Mouse (Mus musculus): ENCODE measurements around the gene Snx3. TPM values are rescaled to one million over a fixed set of nuclear protein-coding genes. Genes with fewer than 3 reads are reported as not detected.

The Snx3 gene
- polyA plus RNA-seq, 1 experiment from 2014 or later = 272 TPM

- 0 out of 2 replicates have a peak, but pooled peaks cover 2% of the 10 kb centered on the region for H3K36me3 ChIP-seq
- H3K27me3 ChIP-seq = no peaks in the 10 kb centered on the region
- H3K4me2 ChIP-seq = no peak overlapping the region
- H3K4me3 ChIP-seq = no peak overlapping the region
- no peak for ATAC-seq (ENCODE audit: low FRiP score)
- H3K4me1 ChIP-seq (replicated peaks) = no peaks in the 10 kb centered on the region
- H3K9me3 ChIP-seq = no peaks in the 10 kb centered on the region
- no peak overlapping the region for H3K9ac ChIP-seq
- H3K27ac ChIP-seq = no peak overlapping the region
Observed at GRCm38 (mm10) chr10:42514125-42514524, 12.3 kb downstream of the Snx3 start.

GRCm38 (mm10) chr10:42518363-42518762 lies 16.5 kb downstream of the Snx3 start:
- H3K4me2 ChIP-seq = no peak overlapping the region
- no peak overlapping the region for H3K9ac ChIP-seq
- no peak overlapping the region for H3K4me3 ChIP-seq
- H3K4me1 ChIP-seq (replicated peaks) = no peaks in the 10 kb centered on the region
- H3K27ac ChIP-seq = no peak overlapping the region
- 92% methylated on average over 8 of the region's 8 CpGs for WGBS
- no peaks in the 10 kb centered on the region for H3K36me3 ChIP-seq
- H3K27me3 ChIP-seq = no peaks in the 10 kb centered on the region
- ATAC-seq (ENCODE audit: low FRiP score) = no peak
- H3K9me3 ChIP-seq = no peaks in the 10 kb centered on the region

GRCm38 (mm10) chr10:42521315-42521981 lies 19.6 kb downstream of the Snx3 start:
- Histone ChIP-seq H3K36me3 (peaks cover 13% of the 10 kb centered on the region), H3K4me1 (replicated peaks) (0 out of 2 replicates have a peak, but pooled peaks cover 2% of the 10 kb centered on the region), H3K27ac (no peak overlapping the region; the same call in 1 of the 2 replicates), H3K27me3 (no peaks in the 10 kb centered on the region), H3K9me3 (no peaks in the 10 kb centered on the region), H3K9ac (no peak overlapping the region), H3K4me3 (no peak overlapping the region), H3K4me2 (no peak overlapping the region)
- no peak for ATAC-seq (ENCODE audit: low FRiP score)
- WGBS = 68% methylated on average over 5 of the region's 5 CpGs

- Histone ChIP-seq H3K27me3 (no peaks in the 10 kb centered on the region), H3K9ac (no peak overlapping the region), H3K9me3 (no peaks in the 10 kb centered on the region), H3K36me3 (peaks cover 20% of the 10 kb centered on the region), H3K4me1 (replicated peaks) (0 out of 2 replicates have a peak, but pooled peaks cover 2% of the 10 kb centered on the region), H3K4me3 (no peak overlapping the region), H3K4me2 (no peak overlapping the region), H3K27ac (no peak overlapping the region)
- WGBS = 62% methylated on average over 2 of the region's 2 CpGs
- no peak for ATAC-seq (ENCODE audit: low FRiP score)
Observed at GRCm38 (mm10) chr10:42522912-42523311, 21.1 kb downstream of the Snx3 start.

GRCm38 (mm10) chr10:42523556-42524162 lies 21.8 kb downstream of the Snx3 start:
- Histone ChIP-seq H3K4me2 (no peak overlapping the region), H3K27ac (no peak overlapping the region), H3K27me3 (no peaks in the 10 kb centered on the region), H3K9ac (no peak overlapping the region), H3K36me3 (peaks cover 28% of the 10 kb centered on the region), H3K4me1 (replicated peaks) (0 out of 2 replicates have a peak, but pooled peaks cover 2% of the 10 kb centered on the region), H3K9me3 (no peaks in the 10 kb centered on the region), H3K4me3 (no peak overlapping the region)
- WGBS = 74% methylated on average over 11 of the region's 11 CpGs
- ATAC-seq (ENCODE audit: low FRiP score) = no peak

GRCm38 (mm10) chr10:42525682-42526081 lies 23.9 kb downstream of the Snx3 start:
- 98% methylated on average over 3 of the region's 3 CpGs for WGBS

GRCm38 (mm10) chr10:42533836-42534453 lies 32.1 kb downstream of the Snx3 start:
- H3K9ac ChIP-seq = no peak overlapping the region
- ATAC-seq (ENCODE audit: low FRiP score) = no peak
- H3K27me3 ChIP-seq = no peaks in the 10 kb centered on the region
- no peak overlapping the region for H3K4me2 ChIP-seq
- H3K4me3 ChIP-seq = no peak overlapping the region
- peaks cover 62% of the 10 kb centered on the region for H3K36me3 ChIP-seq
- H3K9me3 ChIP-seq = no peaks in the 10 kb centered on the region
- H3K4me1 ChIP-seq (replicated peaks) = no peaks in the 10 kb centered on the region
- H3K27ac ChIP-seq = no peak overlapping the region
- 87% methylated on average over 11 of the region's 11 CpGs for WGBS

More at GRCm38 (mm10) chr10:42525682-42526081, 23.9 kb downstream of the Snx3 start:
- ATAC-seq (ENCODE audit: low FRiP score) = no peak
- Histone ChIP-seq H3K27me3 (no peaks in the 10 kb centered on the region), H3K4me3 (no peak overlapping the region), H3K27ac (no peak overlapping the region), H3K4me1 (replicated peaks) (0 out of 2 replicates have a peak, but pooled peaks cover 2% of the 10 kb centered on the region), H3K36me3 (peaks cover 47% of the 10 kb centered on the region), H3K9me3 (no peaks in the 10 kb centered on the region), H3K9ac (no peak overlapping the region), H3K4me2 (no peak overlapping the region)

GRCm38 (mm10) chr10:42537571-42538316 lies 35.9 kb downstream of the Snx3 start:
- Histone ChIP-seq H3K27me3 (no peaks in the 10 kb centered on the region), H3K4me1 (replicated peaks) (no peaks in the 10 kb centered on the region), H3K36me3 (peaks cover 35% of the 10 kb centered on the region), H3K4me3 (no peak overlapping the region), H3K27ac (no peak overlapping the region), H3K9me3 (no peaks in the 10 kb centered on the region), H3K4me2 (no peak overlapping the region), H3K9ac (no peak overlapping the region)
- no peak for ATAC-seq (ENCODE audit: low FRiP score)
- 88% methylated on average over 9 of the region's 9 CpGs for WGBS

- no peaks in the 10 kb centered on the region for H3K36me3 ChIP-seq
- no peak overlapping the region for H3K9ac ChIP-seq
- H3K4me1 ChIP-seq (replicated peaks) = no peaks in the 10 kb centered on the region
- H3K27me3 ChIP-seq = no peaks in the 10 kb centered on the region
- H3K27ac ChIP-seq = no peak overlapping the region
- no peak overlapping the region for H3K4me3 ChIP-seq
- H3K9me3 ChIP-seq = no peaks in the 10 kb centered on the region
- ATAC-seq (ENCODE audit: low FRiP score) = no peak
- 85% methylated on average over 6 of the region's 6 CpGs for WGBS
- H3K4me2 ChIP-seq = no peak overlapping the region
Observed at GRCm38 (mm10) chr10:42545707-42546503, 44.1 kb downstream of the Snx3 start.

- whole genome bisulfite sequencing = 97% methylated on average over 3 of the region's 3 CpGs
- ATAC-seq (ENCODE audit: low FRiP score) = no peak
Observed at GRCm38 (mm10) chr10:42546507-42546906, 44.7 kb downstream of the Snx3 start.

GRCm38 (mm10) chr10:42559581-42560200 lies 57.9 kb downstream of the Snx3 start:
- 77% methylated on average over 5 of the region's 5 CpGs for WGBS
- Histone ChIP-seq H3K4me3 (no peak overlapping the region), H3K9me3 (no peaks in the 10 kb centered on the region), H3K4me2 (no peak overlapping the region), H3K36me3 (no peaks in the 10 kb centered on the region), H3K27ac (no peak overlapping the region), H3K4me1 (replicated peaks) (no peaks in the 10 kb centered on the region), H3K9ac (no peak overlapping the region), H3K27me3 (peaks cover 37% of the 10 kb centered on the region)
- no peak for ATAC-seq (ENCODE audit: low FRiP score)

More at GRCm38 (mm10) chr10:42546507-42546906, 44.7 kb downstream of the Snx3 start:
- H3K9me3 ChIP-seq = no peaks in the 10 kb centered on the region
- no peak overlapping the region for H3K27ac ChIP-seq
- H3K4me3 ChIP-seq = no peak overlapping the region
- H3K4me2 ChIP-seq = no peak overlapping the region
- H3K9ac ChIP-seq = no peak overlapping the region
- H3K27me3 ChIP-seq = no peaks in the 10 kb centered on the region
- no peaks in the 10 kb centered on the region for H3K36me3 ChIP-seq
- H3K4me1 ChIP-seq (replicated peaks) = no peaks in the 10 kb centered on the region

Data from hindbrain, embryonic 13.5 days (tissue).